Mouse (Mus musculus) heart, postnatal 0 days (tissue): Measurements from ENCODE around the gene Prkcz. TPM values are rescaled to one million over a fixed set of nuclear protein-coding genes. Genes with fewer than 3 reads are reported as not detected.

ENCODE experiments used
- ATAC-seq: fragments of 200-750 bp; cut with Nextera tagmentation; 2 replicates; pipeline ENCODE4 v1.8.0; 2017; ENCODE audit warnings: low read depth, moderate number of reproducible peaks, moderate library complexity; ENCODE audit not compliant: insufficient read depth
- DNase-seq: peaks from one replicate; pipeline ENCODE4 v3.0.0-alpha.2; 2016; ENCODE audit warnings: low spot score
- H3K27ac ChIP-seq: fragments of 300-500 bp; sonication (generic); 2 replicates; pipeline ENCODE4 v1.5.1; 2014; ENCODE audit warnings: low read depth, mild to moderate bottlenecking
- H3K27me3 ChIP-seq: fragments of 300-500 bp; sonication (generic); 2 replicates; pipeline ENCODE4 v1.6.1; 2014; ENCODE audit warnings: low read length, mixed read lengths; ENCODE audit not compliant: control insufficient read depth, insufficient read depth
- H3K36me3 ChIP-seq: fragments of 300-500 bp; sonication (generic); replicated peaks from 2 replicates; pipeline ENCODE4 v1.6.1; 2014; ENCODE audit warnings: low read length, mixed read lengths; ENCODE audit not compliant: control insufficient read depth, insufficient read depth
- H3K4me1 ChIP-seq: fragments of 300-500 bp; sonication (generic); 2 replicates; pipeline ENCODE4 v1.6.1; 2014; ENCODE audit warnings: antibody characterized with exemption; ENCODE audit not compliant: control insufficient read depth, insufficient read depth
- H3K4me2 ChIP-seq: fragments of 300-500 bp; sonication (generic); 2 replicates; pipeline ENCODE4 v1.6.1; 2014; ENCODE audit warnings: low read depth, mild to moderate bottlenecking, low read length, moderate library complexity
- H3K4me3 ChIP-seq: fragments of 300-500 bp; sonication (generic); 2 replicates; pipeline ENCODE4 v1.5.1; 2014; ENCODE audit warnings: low read depth, low read length
- H3K9ac ChIP-seq: fragments of 300-500 bp; sonication (generic); replicated peaks from 2 replicates; pipeline ENCODE4 v1.6.1; 2014; ENCODE audit warnings: low read depth, low read length, mixed read lengths
- H3K9me3 ChIP-seq: fragments of 300-500 bp; sonication (generic); replicated peaks from 2 replicates; pipeline ENCODE4 v1.6.1; 2016; ENCODE audit warnings: low read length; ENCODE audit not compliant: control insufficient read depth
- CTCF ChIP-seq: IDR thresholded peaks from 2 replicates; pipeline ENCODE4 v1.5.1; 2016; ENCODE audit warnings: antibody characterized with exemption, control low read depth, low read depth
- EP300 ChIP-seq: IDR thresholded peaks from 2 replicates; pipeline ENCODE4 v1.6.1; 2016; ENCODE audit warnings: antibody characterized with exemption, low read depth
- WGBS: fragments of 180-500 bp; shearing (Covaris S2); extraction: QIAGEN DNeasy Blood & Tissue Kit; methylation state at CpG from one replicate; pipeline ENCODE4 v1.1.7; 2014; 5-methylcytosine and 5-hydroxymethylcytosine counted together
- polyA plus RNA-seq: library from polyadenylated mRNA; unstranded; fragments of >200 nt; fragmentation: Nextera tagmentation; extraction: Ambion mirVana; gene quantifications from 2 replicates; pipeline ENCODE4 v1.2.1, GENCODE M21; 2015
- total RNA-seq: library from RNA; depleted of rRNA; stranded (reverse); fragments of >200 nt; gene quantifications from 2 replicates; pipeline ENCODE4 v1.2.3, GENCODE M21; 2014; ENCODE audit warnings: low replicate concordance

Gene Prkcz
- total and polyA plus RNA-seq, 2 experiments from 2014 or later: 2.7 to 4.8 TPM

DNA sequence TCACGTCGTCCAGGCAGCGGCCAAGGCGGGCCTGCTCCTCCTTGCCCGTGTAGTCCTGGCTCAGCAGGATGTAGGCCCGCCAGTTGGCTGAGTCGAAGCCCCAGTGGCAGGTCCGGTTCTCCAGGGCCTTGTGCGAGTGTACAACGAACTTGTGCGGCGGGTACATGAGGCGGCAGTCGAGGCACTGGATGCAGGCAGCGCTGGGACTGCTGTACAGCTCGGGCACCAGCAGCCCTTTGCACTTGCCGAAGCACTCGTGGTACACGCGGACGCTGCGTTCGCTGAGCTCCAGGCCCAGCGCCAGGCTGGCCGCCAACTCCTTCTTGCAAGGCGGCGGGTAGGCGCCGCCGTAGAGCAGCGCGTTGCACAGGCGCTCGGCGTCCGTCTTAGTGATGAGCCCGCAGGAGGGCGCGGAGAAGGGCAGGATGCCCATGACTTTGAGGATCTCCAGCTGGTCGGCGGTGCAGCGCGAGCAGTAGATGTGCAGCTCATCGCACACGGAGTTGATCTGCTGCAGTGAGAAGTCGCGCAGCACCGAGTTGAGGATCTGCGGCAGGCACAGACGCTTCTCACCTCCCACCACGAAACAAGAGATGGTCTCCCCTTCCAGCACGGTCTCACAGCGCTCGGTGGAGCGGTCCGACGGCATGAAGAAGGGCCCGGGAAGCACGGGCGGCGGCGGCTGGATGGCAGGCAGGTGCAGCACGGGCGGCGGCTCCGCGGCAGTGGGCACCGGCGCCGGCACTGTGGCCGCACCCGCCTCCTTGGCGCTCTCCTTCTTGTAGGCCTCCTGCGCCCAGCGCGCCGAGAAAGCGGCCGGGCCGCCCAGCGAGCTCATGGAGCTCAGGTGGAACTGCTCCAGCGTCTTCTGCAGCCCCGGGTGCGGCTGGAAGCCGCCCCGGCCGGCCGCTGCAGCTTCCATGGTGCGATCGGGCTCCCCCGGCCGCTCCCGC, 139.3 kb downstream of the Prkcz start:
- under 1% methylated on average over 82 of the region's 93 CpGs for WGBS
- H3K4me1 ChIP-seq: peaks cover 41% of the 10 kb centered on the region
- H3K9ac ChIP-seq: peak overlapping the region; percentile 83
- H3K36me3 ChIP-seq: no peaks in the 10 kb centered on the region
- H3K9me3 ChIP-seq: no peaks in the 10 kb centered on the region
- TF ChIP-seq CTCF (0 out of 2 replicates have a peak, but pooled peaks have one; percentile 0), EP300 (no peak)
- H3K27ac ChIP-seq: peak overlapping the region; percentile 86
- H3K4me2 ChIP-seq: peak overlapping the region; percentile 91
- no peak for DNase-seq
- H3K4me3 ChIP-seq: peak overlapping the region; percentile 78
- H3K27me3 ChIP-seq: no peaks in the 10 kb centered on the region
- no peak for ATAC-seq

DNA sequence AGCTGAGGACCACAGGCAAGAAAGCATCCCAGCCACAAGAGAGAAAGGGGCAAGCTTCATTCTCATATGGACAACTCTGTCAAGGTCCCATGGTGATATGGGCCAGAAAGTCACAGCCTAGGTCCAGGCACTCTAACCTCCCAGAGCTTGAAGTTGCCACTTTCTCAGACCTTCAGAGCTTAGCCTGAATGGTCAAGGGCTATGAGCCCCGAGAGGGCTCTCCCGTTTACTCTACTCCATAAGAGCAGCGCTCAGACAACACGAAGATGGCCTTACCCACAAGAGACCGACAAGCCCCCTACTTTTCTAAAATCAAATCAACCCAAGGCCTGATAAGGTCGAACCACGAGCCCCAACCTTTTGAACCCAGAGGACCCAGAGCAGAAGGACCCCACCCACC, 140.1 kb downstream of the Prkcz start:
- Histone ChIP-seq H3K9me3 (no peaks in the 10 kb centered on the region), H3K4me1 (peaks cover 48% of the 10 kb centered on the region), H3K4me2 (peak overlapping the region; percentile 91), H3K27me3 (no peaks in the 10 kb centered on the region), H3K4me3 (peak overlapping the region; percentile 78), H3K36me3 (no peaks in the 10 kb centered on the region), H3K27ac (peak overlapping the region; percentile 86; the same call in 1 of the 2 replicates), H3K9ac (peak overlapping the region; percentile 83)
- ATAC-seq: no peak
- DNase-seq: no peak
- TF ChIP-seq CTCF (no peak), EP300 (no peak)
- WGBS: 2% methylated on average over 7 of the region's 7 CpGs

DNA sequence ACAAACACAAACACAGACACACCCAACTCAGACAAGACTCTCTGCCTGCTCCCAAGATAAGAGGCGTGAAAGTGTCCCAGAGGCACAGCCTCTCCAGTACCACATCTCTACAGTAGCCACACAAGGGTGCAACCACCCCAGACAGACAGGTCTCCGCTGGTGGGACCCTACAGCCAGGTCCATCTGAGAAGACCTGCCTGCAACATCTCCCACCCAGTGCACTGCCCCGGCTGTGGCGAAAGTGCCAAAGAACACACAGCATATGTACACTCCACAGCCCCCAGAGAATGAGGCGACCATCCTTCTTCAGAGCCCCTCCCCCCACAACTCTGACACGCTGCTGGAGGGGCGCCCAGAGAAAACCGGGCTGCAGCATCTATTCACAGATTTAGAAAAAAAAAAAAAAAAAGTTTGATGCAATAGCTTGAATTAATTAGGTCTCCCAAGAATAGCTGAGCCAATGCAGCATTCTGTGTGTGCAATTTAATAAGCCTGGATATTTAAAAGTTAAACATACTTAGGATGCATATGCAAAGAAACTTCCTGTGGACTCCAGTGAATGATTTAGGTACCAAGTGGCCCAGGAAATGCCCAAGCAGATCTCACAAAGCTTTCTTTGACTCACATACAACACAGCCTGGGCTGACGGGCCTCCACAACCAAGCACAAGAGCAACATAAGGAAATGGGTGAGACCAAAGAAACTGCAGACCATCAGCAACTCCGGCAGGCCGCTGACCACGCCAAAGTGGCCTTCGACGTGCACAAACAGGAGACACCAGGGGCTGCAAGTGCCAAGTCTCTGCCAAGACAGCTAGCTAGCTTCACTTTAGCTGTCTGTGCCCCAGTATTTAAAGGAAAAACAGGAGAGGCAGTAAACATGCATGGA, 140.7 kb downstream of the Prkcz start:
- WGBS: 6% methylated on average over 14 of the region's 14 CpGs
- no peaks in the 10 kb centered on the region for H3K36me3 ChIP-seq
- peak overlapping the region; percentile 91 for H3K4me2 ChIP-seq
- H3K9ac ChIP-seq: peak overlapping the region; percentile 83
- H3K27ac ChIP-seq: peak overlapping the region; percentile 86; the same call in 1 of the 2 replicates
- no peaks in the 10 kb centered on the region for H3K9me3 ChIP-seq
- no peak for DNase-seq
- no peak for ATAC-seq
- no peaks in the 10 kb centered on the region for H3K27me3 ChIP-seq
- TF ChIP-seq EP300 (no peak), CTCF (no peak)
- H3K4me3 ChIP-seq: peak overlapping the region; percentile 78
- peaks cover 55% of the 10 kb centered on the region for H3K4me1 ChIP-seq

DNA sequence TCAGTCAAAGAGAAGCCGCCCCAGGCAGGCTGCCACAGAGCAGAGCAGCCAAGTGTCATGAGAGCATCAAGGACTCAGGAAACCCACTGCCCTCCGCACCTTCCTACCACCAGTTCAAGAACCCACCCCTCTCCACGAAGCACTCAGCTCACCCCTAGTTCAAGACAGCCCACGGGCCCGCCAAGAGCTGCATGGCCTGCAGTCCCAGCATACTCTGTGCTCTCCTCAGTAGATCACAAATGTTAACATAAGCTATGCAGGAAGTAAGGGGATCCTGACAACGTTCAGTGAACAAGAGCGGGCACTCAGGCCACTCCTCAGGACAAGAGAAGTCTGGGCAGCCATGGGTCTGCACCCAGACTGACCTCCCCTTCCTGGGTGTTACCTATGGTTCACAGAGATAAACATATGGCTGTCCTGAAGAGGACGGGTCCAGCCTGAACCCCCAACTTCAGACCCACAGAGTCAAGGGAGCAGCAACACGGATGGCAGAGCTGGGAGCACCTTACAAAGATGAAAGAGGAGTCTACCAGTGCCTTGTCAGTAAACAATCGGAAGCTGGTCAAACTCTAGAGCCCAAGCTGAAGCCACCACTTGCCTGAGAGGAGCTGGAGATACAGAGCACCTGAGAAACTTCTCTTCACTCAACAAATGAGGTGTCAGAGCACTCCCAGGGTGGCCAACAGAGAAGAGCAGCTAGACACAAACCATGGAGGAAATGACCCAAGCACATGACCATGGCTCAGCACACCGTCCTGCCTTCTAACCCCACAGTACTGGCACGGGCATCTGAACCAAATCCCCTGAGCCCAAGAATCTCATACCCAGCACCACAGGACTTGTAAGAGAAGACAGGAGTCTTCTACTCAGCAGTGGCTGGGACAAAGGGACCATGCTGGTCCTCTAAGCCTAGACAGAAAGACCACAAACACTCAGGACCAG, 141.6 kb downstream of the Prkcz start:
- no peaks in the 10 kb centered on the region for H3K27me3 ChIP-seq
- peak overlapping the region; percentile 18; the same call in 1 of the 2 replicates for H3K27ac ChIP-seq
- DNase-seq: no peak
- H3K36me3 ChIP-seq: no peaks in the 10 kb centered on the region
- peak overlapping the region; percentile 83 for H3K9ac ChIP-seq
- peaks cover 64% of the 10 kb centered on the region for H3K4me1 ChIP-seq
- TF ChIP-seq CTCF: no peak
- TF ChIP-seq EP300: no peak
- ATAC-seq: no peak
- WGBS: 35% methylated on average over 12 of the region's 12 CpGs
- peak overlapping the region; percentile 78 for H3K4me3 ChIP-seq
- H3K4me2 ChIP-seq: peak overlapping the region; percentile 91
- no peaks in the 10 kb centered on the region for H3K9me3 ChIP-seq
